Mouse (Mus musculus) small intestine, adult 2 months (tissue): ENCODE data around the gene Fam131b.

ENCODE experiments used
- CTCF ChIP-seq: fragments of 200-500 bp; IDR thresholded peaks from 2 replicates; pipeline ENCODE4 v1.5.1; 2012; ENCODE audit warnings: low read depth, mild to moderate bottlenecking, control low read depth, inconsistent platforms, low read length, moderate library complexity, mixed read lengths; ENCODE audit not compliant: insufficient replicate concordance, insufficient read length; ENCODE audit errors: extremely low read depth
- POLR2A ChIP-seq: fragments of 200-500 bp; IDR thresholded peaks from 2 replicates; pipeline ENCODE4 v1.6.1; 2012; ENCODE audit warnings: low read depth, mild to moderate bottlenecking, control low read depth, inconsistent platforms, low read length, moderate library complexity

- no peak for TF ChIP-seq POLR2A
- no peak for TF ChIP-seq CTCF
Observed at GRCm38 (mm10) chr6:42328757-42329156, 4.3 kb upstream of the Fam131b start.
